Mouse (Mus musculus): Measurements from ENCODE around the gene Galnt6.

- no peak for TF ChIP-seq POLR2A (IDR thresholded peaks at IDR 0.05; ENCODE audit: control insufficient read depth, extremely low read depth, insufficient read depth, low read length, poor library complexity)
- TF ChIP-seq CTCF (IDR thresholded peaks at IDR 0.05; ENCODE audit: borderline replicate concordance, control insufficient read depth, extremely low read depth, insufficient read depth, low read length, poor library complexity): no peak
These were observed 9.2 kb upstream of the Galnt6 start for GRCm38 (mm10) chr15:100738351-100738781.

Measured in thymus, adult 2 months (tissue).